Mouse (Mus musculus) midbrain, embryonic 15.5 days (tissue): ENCODE measurements around the gene Ganab. TPM values are rescaled to one million over a fixed set of nuclear protein-coding genes. Genes with fewer than 3 reads are reported as not detected.

Experiments
- ATAC-seq: fragments of 200-750 bp; cut with Nextera tagmentation; replicated peaks from 2 replicates; pipeline ENCODE4 v1.8.0; 2017; ENCODE audit warnings: moderate TSS enrichment
- H3K27ac ChIP-seq: fragments of 300-500 bp; sonication (generic); 2 replicates; pipeline ENCODE4 v1.5.1; 2015; ENCODE audit warnings: mild to moderate bottlenecking, inconsistent platforms
- H3K27me3 ChIP-seq: fragments of 300-500 bp; sonication (generic); replicated peaks from 2 replicates; pipeline ENCODE4 v1.6.1; 2015; ENCODE audit warnings: inconsistent platforms
- H3K36me3 ChIP-seq: fragments of 300-500 bp; sonication (generic); replicated peaks from 2 replicates; pipeline ENCODE4 v1.6.1; 2015; ENCODE audit warnings: inconsistent platforms
- H3K4me1 ChIP-seq: fragments of 300-500 bp; sonication (generic); 2 replicates; pipeline ENCODE4 v1.6.1; 2015; ENCODE audit warnings: inconsistent platforms
- H3K4me2 ChIP-seq: fragments of 300-500 bp; sonication (generic); 2 replicates; pipeline ENCODE4 v1.6.1; 2015; ENCODE audit warnings: inconsistent platforms, mild to moderate bottlenecking, moderate library complexity
- H3K4me3 ChIP-seq: fragments of 300-500 bp; sonication (generic); 2 replicates; pipeline ENCODE4 v1.5.1; 2015; ENCODE audit warnings: mild to moderate bottlenecking, inconsistent platforms
- H3K9ac ChIP-seq: fragments of 300-500 bp; sonication (generic); 2 replicates; pipeline ENCODE4 v1.6.1; 2015; ENCODE audit warnings: mild to moderate bottlenecking, inconsistent platforms
- H3K9me3 ChIP-seq: fragments of 300-500 bp; sonication (generic); 2 replicates; pipeline ENCODE4 v1.6.1; 2016; ENCODE audit warnings: inconsistent platforms
- WGBS: fragments of 180-500 bp; shearing (Covaris S2); methylation state at CpG from one replicate; pipeline ENCODE4 v1.1.7; 2015; ENCODE audit warnings: mixed read lengths; 5-methylcytosine and 5-hydroxymethylcytosine counted together
- polyA plus RNA-seq: library from polyadenylated mRNA; unstranded; fragments of >200 nt; fragmentation: Nextera tagmentation; extraction: Ambion mirVana; gene quantifications from 2 replicates; pipeline ENCODE4 v1.2.1, GENCODE M21; 2015

The Ganab gene
- polyA plus RNA-seq, 1 experiment from 2014 or later: 88.8 TPM

DNA sequence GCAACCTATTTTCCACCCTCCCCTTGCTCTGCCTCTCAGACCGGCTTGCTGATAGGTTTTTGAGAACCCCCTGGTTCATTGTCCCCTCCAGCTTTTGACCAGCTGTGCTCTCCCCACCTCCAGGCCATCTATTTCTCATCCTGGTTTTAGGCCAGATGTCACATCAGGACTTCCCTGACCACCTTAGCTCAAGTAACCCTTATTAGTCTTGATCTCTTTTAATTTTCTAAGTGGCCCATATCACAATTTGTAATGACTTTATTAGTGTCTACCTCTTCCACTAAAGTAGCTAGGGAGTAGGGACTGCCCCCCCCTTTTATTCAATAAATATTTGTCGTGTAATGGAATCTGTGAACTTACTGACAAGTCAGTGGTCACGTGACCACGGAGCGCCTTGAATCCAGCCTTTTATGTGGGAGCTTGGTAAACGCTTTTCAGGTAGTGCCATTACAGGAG is 23.0 kb downstream of the Ganab start:
- no peak; the same call in none of the 2 replicates for ATAC-seq
- peak overlapping the region; percentile 95 for H3K4me3 ChIP-seq
- H3K36me3 ChIP-seq: peaks cover 19% of the 10 kb centered on the region
- H3K27me3 ChIP-seq: no peaks in the 10 kb centered on the region
- H3K27ac ChIP-seq: peak overlapping the region; percentile 85
- peak overlapping the region; percentile 72 for H3K9ac ChIP-seq
- under 1% methylated on average over 6 of the region's 6 CpGs for WGBS
- peak overlapping the region; percentile 85 for H3K4me2 ChIP-seq
- H3K4me1 ChIP-seq: peaks cover 18% of the 10 kb centered on the region
- H3K9me3 ChIP-seq: no peaks in the 10 kb centered on the region

GRCm38 (mm10) chr19:8921741-8922140 is 23.9 kb downstream of the Ganab start:
- H3K9me3 ChIP-seq: no peaks in the 10 kb centered on the region
- no peak for ATAC-seq
- 86% methylated on average over 9 of the region's 9 CpGs for WGBS
- peaks cover 13% of the 10 kb centered on the region; the same call in 1 of the 2 replicates for H3K36me3 ChIP-seq
- H3K27ac ChIP-seq: no peak overlapping the region
- 0 out of 2 replicates have a peak overlapping the region, but pooled peaks have one; percentile 95 for H3K4me3 ChIP-seq
- H3K4me1 ChIP-seq: peaks cover 18% of the 10 kb centered on the region
- no peaks in the 10 kb centered on the region for H3K27me3 ChIP-seq
- H3K9ac ChIP-seq: 0 out of 2 replicates have a peak overlapping the region, but pooled peaks have one; percentile 72
- H3K4me2 ChIP-seq: peak overlapping the region; percentile 85; the same call in 1 of the 2 replicates

- no peak for ATAC-seq
- H3K4me3 ChIP-seq: no peak overlapping the region
- WGBS: 100% methylated on average over 2 of the region's 2 CpGs
- peaks cover 15% of the 10 kb centered on the region; the same call in 1 of the 2 replicates for H3K36me3 ChIP-seq
- H3K4me1 ChIP-seq: peaks cover 22% of the 10 kb centered on the region
- no peak overlapping the region for H3K9ac ChIP-seq
- no peaks in the 10 kb centered on the region for H3K9me3 ChIP-seq
- no peak overlapping the region for H3K27ac ChIP-seq
- no peaks in the 10 kb centered on the region for H3K27me3 ChIP-seq
- no peak overlapping the region for H3K4me2 ChIP-seq
Observed at GRCm38 (mm10) chr19:8926766-8927165, 28.9 kb downstream of the Ganab start.

DNA sequence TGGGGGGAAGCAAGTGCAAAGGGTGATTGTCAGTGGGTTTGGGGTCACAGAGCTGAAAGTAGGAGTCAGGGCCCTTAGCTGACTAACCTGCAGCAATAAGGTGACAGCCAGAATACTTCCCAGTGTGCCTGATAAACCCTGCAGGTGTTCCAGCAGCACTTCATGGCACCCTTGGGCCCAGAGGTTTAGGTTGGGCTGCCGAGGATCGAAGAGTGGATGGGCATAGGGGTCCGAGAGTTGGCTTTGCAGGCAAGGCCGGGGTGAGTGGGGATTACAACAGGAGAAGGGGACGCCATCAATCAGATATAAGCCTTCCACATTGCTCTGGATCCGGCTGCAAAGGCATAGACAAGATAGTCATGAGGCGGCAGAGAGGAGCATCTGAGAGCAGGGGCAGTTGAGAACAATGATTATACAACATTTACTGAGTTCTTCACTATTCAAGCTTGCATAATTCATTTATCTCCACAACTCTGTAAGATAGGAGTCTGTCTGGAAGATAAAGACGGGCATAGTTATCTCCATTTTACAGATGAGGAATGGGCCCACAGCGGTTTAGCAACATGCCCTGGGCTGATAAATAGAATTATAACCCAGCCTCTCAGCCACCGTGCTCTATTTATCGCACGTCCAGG is 30.1 kb downstream of the Ganab start:
- ATAC-seq: no peak
- Histone ChIP-seq H3K27ac (no peak overlapping the region), H3K4me3 (no peak overlapping the region), H3K4me2 (no peak overlapping the region), H3K4me1 (peaks cover 18% of the 10 kb centered on the region), H3K9ac (no peak overlapping the region), H3K36me3 (peaks cover 14% of the 10 kb centered on the region; the same call in 1 of the 2 replicates), H3K27me3 (no peaks in the 10 kb centered on the region), H3K9me3 (no peaks in the 10 kb centered on the region)
- 89% methylated on average over 12 of the region's 12 CpGs for WGBS

DNA sequence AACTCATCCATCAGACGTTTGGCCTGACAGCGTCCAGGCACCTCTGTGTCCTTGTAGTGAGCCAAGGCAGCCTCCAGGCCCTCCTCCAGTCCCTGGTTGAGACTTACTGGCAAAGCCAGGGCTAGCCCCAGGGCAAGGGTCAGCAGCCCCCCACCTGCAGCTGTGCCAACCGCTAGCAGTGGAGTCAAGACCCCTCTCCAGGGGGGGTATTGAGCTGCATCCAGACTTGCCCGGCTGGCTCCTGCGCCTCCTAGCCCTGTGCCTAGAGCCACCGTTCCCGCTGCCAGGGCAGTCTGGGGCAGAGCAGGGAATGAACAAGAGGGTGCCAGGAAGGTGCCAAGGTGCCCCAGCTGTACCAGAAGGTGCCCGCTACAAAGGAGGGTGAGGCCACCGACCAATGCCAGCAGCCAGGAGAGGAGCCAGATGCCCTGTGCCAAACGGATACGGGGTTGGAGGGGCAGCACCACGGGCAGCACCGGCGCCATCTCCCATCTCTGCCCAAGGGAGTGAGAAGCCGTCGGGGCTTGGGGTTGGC is 30.9 kb downstream of the Ganab start:
- no peak overlapping the region for H3K27ac ChIP-seq
- peak overlapping the region; percentile 58 for H3K9ac ChIP-seq
- peak; percentile 50 for ATAC-seq
- no peaks in the 10 kb centered on the region for H3K9me3 ChIP-seq
- peak overlapping the region; percentile 81 for H3K4me2 ChIP-seq
- H3K4me3 ChIP-seq: peak overlapping the region; percentile 52
- H3K4me1 ChIP-seq: peaks cover 18% of the 10 kb centered on the region
- H3K27me3 ChIP-seq: no peaks in the 10 kb centered on the region
- WGBS: 16% methylated on average over 16 of the region's 16 CpGs
- peaks cover 12% of the 10 kb centered on the region; the same call in 1 of the 2 replicates for H3K36me3 ChIP-seq

GRCm38 (mm10) chr19:8929224-8930088 is 31.6 kb downstream of the Ganab start, which contains the start of the genes Rom1 and Eml3:
Rom1 (minus strand) TSS chr19:8929356.
Eml3 (plus strand) TSS chr19:8929552.
- WGBS: under 1% methylated on average over 56 of the region's 74 CpGs
- peak; percentile 55 for ATAC-seq
- H3K4me2 ChIP-seq: peak within 1 kb of the TSS; percentile 81
- H3K4me3 ChIP-seq: peak within 1 kb of the TSS; percentile 52
- peaks cover 18% of the 10 kb centered on the region for H3K4me1 ChIP-seq
- peak within 1 kb of the TSS; percentile 58 for H3K9ac ChIP-seq
- peaks cover 12% of the 10 kb centered on the region; the same call in 1 of the 2 replicates for H3K36me3 ChIP-seq
- H3K9me3 ChIP-seq: no peaks in the 10 kb centered on the region
- H3K27ac ChIP-seq: peak within 1 kb of the TSS; percentile 17
- no peaks in the 10 kb centered on the region for H3K27me3 ChIP-seq

DNA sequence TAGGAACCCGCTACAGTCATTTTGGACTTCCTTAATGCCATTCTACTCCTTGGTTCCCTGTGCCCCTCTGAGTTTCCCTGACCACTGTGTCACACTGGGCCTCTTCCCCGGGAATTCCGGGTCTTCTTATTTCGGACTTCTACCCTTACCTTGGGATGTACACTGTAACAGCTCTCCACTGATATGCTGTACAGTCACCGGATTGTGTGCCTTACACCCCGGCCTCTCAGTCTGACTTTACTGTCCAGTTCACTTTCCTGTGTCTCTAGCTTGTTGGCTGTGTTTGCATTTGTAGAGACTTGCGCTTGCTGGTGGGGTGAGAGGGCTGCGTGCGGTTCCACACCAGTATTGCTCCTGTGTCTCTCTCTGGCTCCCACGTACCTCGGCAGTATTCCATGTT is 32.2 kb downstream of the Ganab start:
- peak overlapping the region; percentile 58 for H3K9ac ChIP-seq
- H3K9me3 ChIP-seq: no peaks in the 10 kb centered on the region
- peak overlapping the region; percentile 52 for H3K4me3 ChIP-seq
- WGBS: 18% methylated on average over 11 of the region's 11 CpGs
- no peak for ATAC-seq
- H3K27me3 ChIP-seq: no peaks in the 10 kb centered on the region
- H3K4me2 ChIP-seq: peak overlapping the region; percentile 81
- no peak overlapping the region for H3K27ac ChIP-seq
- H3K4me1 ChIP-seq: peaks cover 18% of the 10 kb centered on the region
- H3K36me3 ChIP-seq: peaks cover 12% of the 10 kb centered on the region; the same call in 1 of the 2 replicates

DNA sequence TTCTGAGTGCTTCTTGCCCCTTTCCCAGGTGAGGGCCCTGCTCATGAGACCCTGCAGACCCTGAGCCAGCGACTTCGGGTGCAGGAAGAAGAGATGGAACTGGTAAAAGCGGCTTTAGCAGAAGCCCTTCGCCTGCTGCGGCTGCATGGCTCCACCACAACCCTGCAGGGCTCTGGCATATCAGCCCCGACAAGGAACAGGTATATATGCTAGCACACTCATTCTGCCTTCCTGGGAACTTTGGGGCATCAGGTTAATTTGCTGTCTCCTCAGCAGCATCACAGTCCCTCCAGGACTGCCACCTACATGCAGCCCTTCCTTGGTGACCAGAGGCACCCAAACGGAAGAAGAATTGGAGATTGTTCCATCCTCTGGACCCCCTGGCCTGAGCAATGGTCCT is 32.9 kb downstream of the Ganab start:
- no peak for ATAC-seq
- no peak overlapping the region for H3K27ac ChIP-seq
- peaks cover 18% of the 10 kb centered on the region for H3K4me1 ChIP-seq
- H3K4me2 ChIP-seq: no peak overlapping the region
- H3K9me3 ChIP-seq: no peaks in the 10 kb centered on the region
- WGBS: 82% methylated on average over 7 of the region's 7 CpGs
- H3K4me3 ChIP-seq: no peak overlapping the region
- H3K36me3 ChIP-seq: peaks cover 7% of the 10 kb centered on the region; the same call in 1 of the 2 replicates
- no peak overlapping the region for H3K9ac ChIP-seq
- H3K27me3 ChIP-seq: no peaks in the 10 kb centered on the region

DNA sequence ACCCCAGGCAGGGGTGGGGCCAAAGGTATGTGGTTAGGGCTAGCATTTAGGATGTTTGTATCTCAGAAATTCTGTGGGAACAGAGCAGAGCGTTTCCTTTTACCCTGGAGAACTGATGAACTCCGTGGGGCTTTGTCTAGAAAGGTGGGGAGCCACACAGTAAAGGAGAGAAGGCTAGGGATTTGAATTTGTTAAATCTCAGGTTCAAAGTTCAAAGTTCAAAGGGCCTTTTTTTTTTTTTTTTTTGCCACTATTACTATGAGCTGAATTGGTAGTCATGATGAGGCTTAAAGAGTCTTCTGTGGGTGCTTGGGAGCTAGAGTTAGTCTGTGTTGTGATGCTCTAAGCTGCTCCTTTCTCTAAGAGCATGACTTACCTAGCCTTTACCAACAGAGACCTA is 38.9 kb downstream of the Ganab start:
- H3K4me1 ChIP-seq: peaks cover 11% of the 10 kb centered on the region; the same call in 1 of the 2 replicates
- no peaks in the 10 kb centered on the region for H3K9me3 ChIP-seq
- no peak overlapping the region for H3K27ac ChIP-seq
- no peak for ATAC-seq
- H3K4me2 ChIP-seq: no peak overlapping the region
- no peaks in the 10 kb centered on the region for H3K27me3 ChIP-seq
- 88% methylated on average over 2 of the region's 2 CpGs for WGBS
- H3K9ac ChIP-seq: no peak overlapping the region
- no peak overlapping the region for H3K4me3 ChIP-seq
- H3K36me3 ChIP-seq: no peaks in the 10 kb centered on the region

DNA sequence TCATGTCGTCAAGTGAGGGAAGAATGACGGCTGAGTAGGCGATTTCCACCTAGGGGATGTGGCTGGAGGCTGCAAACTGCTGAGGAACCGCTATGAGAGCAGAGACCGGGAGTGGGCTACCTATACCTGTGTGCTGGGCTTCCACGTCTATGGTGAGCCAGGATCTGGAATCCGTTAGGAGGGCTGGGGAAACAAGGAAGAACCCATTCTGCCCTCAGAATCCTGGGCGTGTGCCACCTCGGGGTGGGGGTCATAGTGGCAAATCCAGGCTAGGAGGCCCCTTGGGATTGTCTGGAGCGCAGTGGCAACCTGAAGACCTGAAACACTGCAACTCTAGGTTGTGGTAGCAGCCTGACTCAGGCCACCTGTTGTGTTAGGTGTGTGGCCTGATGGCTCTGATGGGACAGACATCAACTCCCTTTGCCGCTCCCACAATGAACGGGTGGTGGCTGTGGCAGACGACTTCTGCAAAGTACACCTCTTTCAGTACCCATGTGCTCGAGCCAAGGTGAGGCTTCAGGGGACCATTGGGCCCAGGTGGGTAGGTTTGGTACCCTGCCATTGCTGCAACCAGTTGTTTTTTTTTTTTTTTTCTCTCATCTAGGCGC is 42.8 kb downstream of the Ganab start:
- 84% methylated on average over 15 of the region's 15 CpGs for WGBS
- H3K27me3 ChIP-seq: no peaks in the 10 kb centered on the region
- H3K4me2 ChIP-seq: peak overlapping the region; percentile 55
- H3K9me3 ChIP-seq: no peaks in the 10 kb centered on the region
- peak overlapping the region; percentile 99; the same call in 1 of the 2 replicates for H3K4me3 ChIP-seq
- no peak overlapping the region for H3K27ac ChIP-seq
- peaks cover 10% of the 10 kb centered on the region; the same call in 1 of the 2 replicates for H3K36me3 ChIP-seq
- ATAC-seq: no peak
- peak overlapping the region; percentile 42; the same call in 1 of the 2 replicates for H3K9ac ChIP-seq
- peaks cover 39% of the 10 kb centered on the region for H3K4me1 ChIP-seq

DNA sequence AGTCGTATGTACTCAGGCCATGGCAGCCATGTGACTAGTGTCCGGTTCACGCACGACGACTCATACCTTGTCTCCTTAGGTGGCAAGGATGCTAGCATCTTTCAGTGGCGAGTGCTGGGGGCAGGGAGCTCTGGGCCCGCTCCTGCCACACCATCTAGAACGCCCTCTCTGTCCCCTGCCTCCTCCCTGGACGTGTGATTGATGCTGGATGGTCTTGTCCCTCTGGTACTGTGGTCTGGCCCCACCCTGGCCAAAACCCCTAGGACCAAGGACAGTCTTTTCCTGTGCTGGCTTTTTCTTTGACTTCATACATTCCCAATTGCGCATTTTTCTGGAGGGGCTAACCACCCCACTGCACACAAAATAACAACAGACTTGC is 43.3 kb downstream of the Ganab start:
- peak; percentile 30 for ATAC-seq
- no peaks in the 10 kb centered on the region for H3K9me3 ChIP-seq
- peak overlapping the region; percentile 99 for H3K4me3 ChIP-seq
- H3K36me3 ChIP-seq: peaks cover 14% of the 10 kb centered on the region
- H3K4me2 ChIP-seq: peak overlapping the region; percentile 55
- peak overlapping the region; percentile 94 for H3K27ac ChIP-seq
- 31% methylated on average over 10 of the region's 10 CpGs for WGBS
- H3K4me1 ChIP-seq: peaks cover 39% of the 10 kb centered on the region
- peak overlapping the region; percentile 42 for H3K9ac ChIP-seq
- no peaks in the 10 kb centered on the region for H3K27me3 ChIP-seq
